Comparison of ENCODE assay signal across 8 mouse cellular contexts in the genomic region with DNA sequence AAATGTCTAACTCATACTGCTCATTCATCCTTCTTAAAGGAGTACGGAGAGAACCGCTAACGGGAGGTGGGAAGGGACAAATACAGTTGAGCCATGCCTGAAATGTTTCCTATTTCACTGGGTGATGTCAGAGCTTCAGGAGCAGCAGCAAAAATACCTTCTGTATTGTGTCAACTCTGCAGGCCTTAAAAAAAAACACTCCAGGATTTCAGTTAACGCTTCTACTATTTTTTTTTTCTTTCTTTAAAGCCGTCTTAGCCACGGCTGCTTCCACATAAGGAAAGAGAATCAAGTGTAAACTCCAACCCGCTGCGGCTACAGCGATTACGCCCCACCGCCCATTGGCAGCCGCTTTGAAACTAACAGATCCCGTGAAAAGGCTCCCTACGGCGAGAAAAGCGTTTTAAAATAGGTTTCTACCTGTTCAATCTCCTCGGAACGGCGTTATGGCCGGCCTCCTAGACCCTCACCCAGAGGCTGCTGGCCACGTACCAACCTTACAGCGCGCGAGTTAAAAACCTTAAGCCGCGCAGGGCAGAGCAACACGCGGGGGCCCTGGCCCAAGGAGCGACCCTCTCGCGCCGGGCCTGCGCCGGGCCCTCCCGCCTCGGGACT. TPM values are rescaled to one million over a fixed set of nuclear protein-coding genes. Genes with fewer than 3 reads are reported as not detected.
DNase-seq lines count a peak whose midpoint lies in the region; ATAC-seq and TF ChIP-seq lines count a peak whose summit lies in the region.

No protein-coding gene starts in this region.

- TF ChIP-seq POLR2A in testis, adult 2 months (IDR thresholded peaks at IDR 0.05; ENCODE audit: control insufficient read depth, low read depth, low read length) = no peak

- 0 out of 2 replicates have a peak, but pooled peaks have one; percentile 37 for ATAC-seq in G1E (ENCODE audit: extremely low read depth, insufficient number of reproducible peaks, low FRiP score, poor library complexity, severe bottlenecking)
- ATAC-seq in common myeloid progenitor, adult 5-6 weeks (replicated peaks; ENCODE audit: low read depth, poor library complexity, severe bottlenecking) = peak; percentile 26; the same call in 1 of the 2 replicates
- ATAC-seq in intestine, embryonic 15.5 days = peak; percentile 28; the same call in 1 of the 2 replicates
- peak; percentile 85 for ATAC-seq in midbrain, embryonic 15.5 days (replicated peaks)

- peak overlapping the region; percentile 88 for H3K4me3 ChIP-seq in G1E (ENCODE audit: low read depth, low read length)
- H3K4me3 ChIP-seq in intestine, embryonic 15.5 days (replicated peaks) = peak overlapping the region; percentile 98
- H3K4me3 ChIP-seq in midbrain, embryonic 15.5 days = peak overlapping the region; percentile 97
- H3K4me3 ChIP-seq in testis, adult 2 months (ENCODE audit: control insufficient read depth, low read depth, low read length) = peak overlapping the region; percentile 99

- H3K27ac ChIP-seq in intestine, embryonic 15.5 days = peak overlapping the region; percentile 99
- H3K27ac ChIP-seq in midbrain, embryonic 15.5 days = peak overlapping the region; percentile 99
- peak overlapping the region; percentile 99 for H3K27ac ChIP-seq in testis, adult 2 months (ENCODE audit: control insufficient read depth, insufficient read depth, low read depth, low read length)

- H3K9me3 ChIP-seq in G1E (replicated peaks) = peaks cover 2% of the 10 kb centered on the region
- no peaks in the 10 kb centered on the region for H3K9me3 ChIP-seq in intestine, embryonic 15.5 days
- no peaks in the 10 kb centered on the region for H3K9me3 ChIP-seq in midbrain, embryonic 15.5 days

- DNase-seq in 3T3-L1 (ENCODE audit: low read depth, low spot score) (peak; percentile 80), G1E (ENCODE audit: low spot score) (peak; percentile 50), liver (peak; percentile 58)
- peak; percentile 66 for DNase-seq in gastrocnemius, postnatal 10 days

- peaks cover 21% of the 10 kb centered on the region for H3K4me1 ChIP-seq in G1E (ENCODE audit: insufficient read depth, low read depth, low read length)
- 0 out of 2 replicates have a peak, but pooled peaks cover 6% of the 10 kb centered on the region for H3K4me1 ChIP-seq in intestine, embryonic 15.5 days (replicated peaks)
- peaks cover 16% of the 10 kb centered on the region for H3K4me1 ChIP-seq in midbrain, embryonic 15.5 days
- peaks cover 2% of the 10 kb centered on the region for H3K4me1 ChIP-seq in testis, adult 2 months (ENCODE audit: control insufficient read depth, insufficient read depth, low read length)

- no peaks in the 10 kb centered on the region for H3K27me3 ChIP-seq in G1E (ENCODE audit: insufficient read depth, low read length)
- no peaks in the 10 kb centered on the region for H3K27me3 ChIP-seq in intestine, embryonic 15.5 days (replicated peaks)
- H3K27me3 ChIP-seq in midbrain, embryonic 15.5 days (replicated peaks) = no peaks in the 10 kb centered on the region
- no peaks in the 10 kb centered on the region for H3K27me3 ChIP-seq in testis, adult 2 months (ENCODE audit: control insufficient read depth, insufficient read depth, low read length)

- WGBS in intestine, embryonic 15.5 days = under 1% methylated on average over 36 of the region's 36 CpGs
- under 1% methylated on average over 36 of the region's 36 CpGs for WGBS in midbrain, embryonic 15.5 days

- peaks cover 28% of the 10 kb centered on the region for H3K36me3 ChIP-seq in G1E (replicated peaks)
- H3K36me3 ChIP-seq in intestine, embryonic 15.5 days = peaks cover 14% of the 10 kb centered on the region; the same call in 1 of the 2 replicates
- 0 out of 2 replicates have a peak, but pooled peaks cover 3% of the 10 kb centered on the region for H3K36me3 ChIP-seq in midbrain, embryonic 15.5 days (replicated peaks)
- H3K36me3 ChIP-seq in testis, adult 2 months (ENCODE audit: control insufficient read depth, insufficient read depth, low read length) = peaks cover 3% of the 10 kb centered on the region

- H3K9ac ChIP-seq in intestine, embryonic 15.5 days = peak overlapping the region; percentile 100
- peak overlapping the region; percentile 100 for H3K9ac ChIP-seq in midbrain, embryonic 15.5 days

- peak overlapping the region; percentile 66 for H3K4me2 ChIP-seq in intestine, embryonic 15.5 days (replicated peaks)
- H3K4me2 ChIP-seq in midbrain, embryonic 15.5 days = peak overlapping the region; percentile 66

- no peak for TF ChIP-seq CTCF in G1E (IDR thresholded peaks at IDR 0.05; ENCODE audit: low read depth, low read length)
- TF ChIP-seq CTCF in testis, adult 2 months (IDR thresholded peaks at IDR 0.05; ENCODE audit: control insufficient read depth, insufficient read depth, insufficient replicate concordance, low read depth, low read length) = no peak

RNA-seq across cellular contexts. Expression of a gene that starts 0.6 kb away (rescaled TPM):
- total RNA-seq in G1E (2014; fragmentation: Nextera tagmentation) = 53.0 and 72.6 TPM in 2 replicates
- total RNA-seq in G1E (2017) = 45.0 and 46.9 TPM in 2 replicates
- 2.7 and 3.1 TPM in 2 replicates for polyA plus RNA-seq in G1E (2012)
- total RNA-seq in common myeloid progenitor, adult 5-6 weeks (2017) = 18.6 and 39.9 TPM in 2 replicates
- 100 to 1,000 TPM; 862 to 872 TPM for total RNA-seq in gastrocnemius, postnatal 10 days (2021)
- polyA plus RNA-seq in intestine, embryonic 15.5 days (2015; fragmentation: Nextera tagmentation; extraction: Ambion mirVana) = 157 and 174 TPM in 2 replicates
- polyA plus RNA-seq in midbrain, embryonic 15.5 days (2015; fragmentation: Nextera tagmentation; extraction: Ambion mirVana) = 271 and 276 TPM in 2 replicates
- polyA plus RNA-seq in testis, adult 2 months (2012; rRNA removed) = 34.9 and 60.3 TPM in 2 replicates

Comparison
In these comparisons a context has a peak if more than half of its experiments do, and no peak if none do; other contexts are left out.
1. Peak in every context shown above with its lines: DNase-seq, ATAC-seq, H3K4me3 ChIP-seq and H3K27ac ChIP-seq.
2. ATAC-seq: peak in every context shown above with its lines; median percentile 85 in midbrain, embryonic 15.5 days; 37 in G1E; 28 in intestine, embryonic 15.5 days; 26 in common myeloid progenitor, adult 5-6 weeks.